Mouse (Mus musculus) frontal cortex, postnatal 36 days (tissue): Measurements from ENCODE around the gene Zfp629.

Experiments used
- DNase-seq, 2 experiments: peaks; one replicate each; pipeline ENCODE4 v3.0.0; 2022; ENCODE audit warnings: low spot score in 2 of 2

The Zfp629 gene

DNA sequence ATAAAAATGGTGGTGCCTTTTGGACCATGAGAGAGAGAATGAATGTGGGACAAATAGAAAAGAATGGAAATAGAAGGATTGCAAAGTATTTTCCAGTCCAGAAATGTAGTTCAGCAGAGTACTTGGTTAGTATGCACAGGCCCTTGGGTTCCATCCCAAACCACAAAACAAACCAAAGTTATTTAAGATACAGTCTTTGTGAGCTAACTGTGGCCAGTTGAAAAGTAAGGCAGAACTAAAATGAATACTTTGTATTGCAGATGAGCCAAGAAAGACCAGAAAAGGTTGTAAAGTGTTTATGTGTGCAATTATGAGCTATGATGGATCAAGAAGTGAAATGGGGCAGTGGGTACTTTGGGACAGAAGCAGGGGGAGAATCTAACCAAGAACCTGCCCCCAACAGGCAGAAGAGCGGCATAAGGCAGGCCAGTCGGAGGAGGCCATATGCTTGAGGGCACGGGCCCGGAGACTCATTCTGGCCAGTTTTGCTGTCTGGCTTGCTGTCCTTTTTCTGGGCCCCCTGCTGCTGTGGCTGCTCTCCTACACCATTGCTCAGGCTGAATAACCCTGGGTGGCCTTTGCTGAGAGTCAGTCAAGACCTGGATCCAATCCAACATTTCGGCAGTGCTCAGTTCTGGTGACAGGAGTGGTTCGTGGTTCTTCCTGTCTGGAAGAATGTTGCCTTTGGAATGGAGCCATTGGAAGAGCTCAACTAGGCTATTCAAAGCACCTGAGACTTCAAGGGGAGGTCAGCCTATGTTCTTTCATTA, 51.0 kb downstream of the Zfp629 start:
- DNase-seq: no peak

DNA sequence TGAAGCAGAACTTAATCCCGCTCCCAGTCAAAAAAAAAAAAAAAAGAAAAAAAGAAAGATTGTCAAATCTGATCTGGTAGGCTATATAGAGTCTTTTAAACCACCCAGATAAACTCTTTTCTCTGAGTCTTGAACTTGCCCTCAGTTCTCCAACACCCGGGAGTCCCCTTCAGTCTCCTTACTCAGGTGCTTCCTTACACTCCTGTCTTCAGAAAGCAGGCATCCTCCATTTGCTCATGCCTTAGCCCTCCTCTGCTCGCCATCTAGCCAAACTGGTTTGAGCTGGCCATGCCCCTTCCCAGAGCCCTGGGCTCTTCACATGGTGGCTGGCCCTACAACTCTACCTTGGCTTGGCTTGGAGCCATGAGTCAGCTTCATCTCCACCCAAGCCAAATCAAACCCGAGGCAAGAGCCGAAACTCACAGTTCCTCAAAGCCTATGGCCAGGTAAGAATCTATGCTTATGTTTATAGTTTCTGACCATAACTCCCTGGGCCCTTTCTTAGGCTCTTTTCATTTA, 54.2 kb downstream of the Zfp629 start, which contains the start of gene Tmem265:
Tmem265 (plus strand) TSS at position 51 of the 519 bp plus-strand sequence.
- DNase-seq: no peak

DNA sequence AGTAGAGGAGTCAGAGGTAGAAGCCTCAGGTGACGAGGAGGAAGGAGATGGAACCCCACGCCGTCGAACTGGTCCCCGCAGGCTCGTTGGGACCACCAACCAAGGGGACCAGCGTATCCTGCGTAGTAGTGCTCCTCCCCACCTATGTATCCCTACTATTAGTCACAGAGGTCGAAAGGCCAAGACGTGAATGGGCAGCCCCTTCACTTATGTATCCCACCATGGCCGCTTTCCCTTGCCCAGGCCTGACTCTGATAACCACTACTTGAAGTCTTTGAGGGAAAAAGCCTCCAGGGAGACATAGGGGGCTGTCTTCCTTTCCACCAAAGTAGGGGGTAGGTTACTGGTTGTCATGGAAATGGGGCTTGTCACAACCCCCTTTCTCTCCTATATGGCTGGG, 55.0 kb downstream of the Zfp629 start:
- no peak for DNase-seq
